Mouse (Mus musculus) kidney, postnatal 0 days (tissue): ENCODE measurements around the gene Tmcc1. TPM values are rescaled to one million over a fixed set of nuclear protein-coding genes. Genes with fewer than 3 reads are reported as not detected.
A peak's percentile ranks its signal among the peaks of the same experiment; 100 is the strongest.

Experiments
- ATAC-seq: fragments of 200-750 bp; cut with Nextera tagmentation; replicated peaks from 2 replicates; pipeline ENCODE4 v1.8.0; 2017; ENCODE audit warnings: low read depth, moderate number of reproducible peaks, moderate TSS enrichment, moderate library complexity; ENCODE audit not compliant: low FRiP score
- DNase-seq: peaks from one replicate; pipeline ENCODE4 v3.0.0-alpha.2; 2016; ENCODE audit warnings: low spot score
- H3K27ac ChIP-seq: fragments of 300-500 bp; sonication (generic); 2 replicates; pipeline ENCODE4 v1.5.1; 2014; ENCODE audit warnings: mild to moderate bottlenecking
- H3K27me3 ChIP-seq: fragments of 300-500 bp; sonication (generic); 2 replicates; pipeline ENCODE4 v1.6.1; 2014; ENCODE audit warnings: low read length, mixed read lengths; ENCODE audit not compliant: insufficient read depth
- H3K36me3 ChIP-seq: fragments of 300-500 bp; sonication (generic); 2 replicates; pipeline ENCODE4 v1.6.1; 2014; ENCODE audit warnings: low read length, mixed read lengths; ENCODE audit not compliant: insufficient read depth
- H3K4me1 ChIP-seq: fragments of 300-500 bp; sonication (generic); replicated peaks from 2 replicates; pipeline ENCODE4 v1.6.1; 2014; ENCODE audit warnings: antibody characterized with exemption, low read length, mixed read lengths; ENCODE audit not compliant: insufficient read depth
- H3K4me2 ChIP-seq: fragments of 300-500 bp; sonication (generic); 2 replicates; pipeline ENCODE4 v1.6.1; 2014; ENCODE audit warnings: mild to moderate bottlenecking, low read length, moderate library complexity, mixed read lengths
- H3K4me3 ChIP-seq: fragments of 300-500 bp; sonication (generic); replicated peaks from 2 replicates; pipeline ENCODE4 v1.5.1; 2014; ENCODE audit warnings: low read depth, low read length
- H3K9ac ChIP-seq: fragments of 300-500 bp; sonication (generic); 2 replicates; pipeline ENCODE4 v1.6.1; 2014; ENCODE audit warnings: low read depth, low read length
- H3K9me3 ChIP-seq: fragments of 300-500 bp; sonication (generic); replicated peaks from 2 replicates; pipeline ENCODE4 v1.6.1; 2016; ENCODE audit warnings: low read length, inconsistent platforms, mixed read lengths
- CTCF ChIP-seq: IDR thresholded peaks from 2 replicates; pipeline ENCODE4 v1.5.1; 2016; ENCODE audit warnings: antibody characterized with exemption, low read depth, mild to moderate bottlenecking, moderate library complexity
- WGBS: fragments of 180-500 bp; shearing (Covaris S2); extraction: QIAGEN DNeasy Blood & Tissue Kit; methylation state at CpG from one replicate; pipeline ENCODE4 v1.1.7; 2014; 5-methylcytosine and 5-hydroxymethylcytosine counted together
- polyA plus RNA-seq: library from polyadenylated mRNA; unstranded; fragments of >200 nt; fragmentation: Nextera tagmentation; extraction: Ambion mirVana; gene quantifications from 2 replicates; pipeline ENCODE4 v1.2.1, GENCODE M21; 2015

The Tmcc1 gene
- polyA plus RNA-seq, 1 experiment from 2014 or later: 6.9 TPM

DNA sequence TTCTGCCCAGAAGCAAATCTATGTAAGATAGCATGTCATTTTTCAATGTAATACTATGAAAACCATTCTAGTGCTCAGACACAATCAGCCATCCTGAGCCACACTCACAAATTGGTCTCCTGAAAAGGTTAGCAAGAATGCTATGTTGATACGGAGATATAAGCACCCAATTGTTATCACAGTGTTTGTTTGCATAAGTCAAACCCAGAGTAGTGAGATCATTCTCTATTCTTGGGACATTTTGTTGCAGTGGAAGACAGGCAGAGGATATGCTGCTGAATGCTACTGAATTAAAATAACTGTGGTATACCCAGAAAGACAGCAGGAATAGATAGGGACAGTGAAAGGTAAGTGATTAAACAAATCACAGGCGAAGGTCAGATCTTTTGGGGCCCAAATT lies 149.2 kb downstream of the Tmcc1 start:
- Histone ChIP-seq H3K27ac (no peak overlapping the region), H3K27me3 (no peaks in the 10 kb centered on the region), H3K4me3 (no peak overlapping the region), H3K9ac (no peak overlapping the region), H3K9me3 (0 out of 2 replicates have a peak, but pooled peaks cover 4% of the 10 kb centered on the region), H3K36me3 (no peaks in the 10 kb centered on the region), H3K4me2 (no peak overlapping the region), H3K4me1 (no peaks in the 10 kb centered on the region)
- DNase-seq (no peak), ATAC-seq (no peak)
- TF ChIP-seq CTCF: no peak
- 82% methylated on average over 2 of the region's 2 CpGs for WGBS

- 55% methylated on average over 2 of the region's 2 CpGs for WGBS
- no peak for TF ChIP-seq CTCF
- H3K9ac ChIP-seq: no peak overlapping the region
- H3K4me3 ChIP-seq: no peak overlapping the region
- H3K4me2 ChIP-seq: no peak overlapping the region
- ATAC-seq (no peak), DNase-seq (peak; percentile 45)
- no peaks in the 10 kb centered on the region for H3K4me1 ChIP-seq
- H3K27me3 ChIP-seq: no peaks in the 10 kb centered on the region
- H3K27ac ChIP-seq: no peak overlapping the region
- H3K36me3 ChIP-seq: no peaks in the 10 kb centered on the region
- 0 out of 2 replicates have a peak, but pooled peaks cover 4% of the 10 kb centered on the region for H3K9me3 ChIP-seq
Measured at GRCm38 (mm10) chr6:116038222-116038621, 155.1 kb downstream of the Tmcc1 start.

GRCm38 (mm10) chr6:116037281-116037831 lies 155.9 kb downstream of the Tmcc1 start:
- no peak for TF ChIP-seq CTCF
- 75% methylated on average over 5 of the region's 5 CpGs for WGBS
- no peak for DNase-seq
- no peaks in the 10 kb centered on the region for H3K36me3 ChIP-seq
- H3K4me1 ChIP-seq: no peaks in the 10 kb centered on the region
- no peaks in the 10 kb centered on the region for H3K9me3 ChIP-seq
- no peak overlapping the region for H3K9ac ChIP-seq
- no peaks in the 10 kb centered on the region for H3K27me3 ChIP-seq
- no peak overlapping the region for H3K27ac ChIP-seq
- H3K4me2 ChIP-seq: no peak overlapping the region
- no peak for ATAC-seq
- H3K4me3 ChIP-seq: no peak overlapping the region

- Histone ChIP-seq H3K27ac (no peak overlapping the region), H3K4me2 (no peak overlapping the region), H3K9ac (no peak overlapping the region), H3K9me3 (no peaks in the 10 kb centered on the region), H3K27me3 (no peaks in the 10 kb centered on the region), H3K4me1 (no peaks in the 10 kb centered on the region), H3K4me3 (no peak overlapping the region), H3K36me3 (no peaks in the 10 kb centered on the region)
- DNase-seq: no peak
- no peak for TF ChIP-seq CTCF
- ATAC-seq: no peak
- WGBS: 93% methylated on average over 2 of the region's 2 CpGs
Measured at GRCm38 (mm10) chr6:116036555-116036954, 156.7 kb downstream of the Tmcc1 start.

DNA sequence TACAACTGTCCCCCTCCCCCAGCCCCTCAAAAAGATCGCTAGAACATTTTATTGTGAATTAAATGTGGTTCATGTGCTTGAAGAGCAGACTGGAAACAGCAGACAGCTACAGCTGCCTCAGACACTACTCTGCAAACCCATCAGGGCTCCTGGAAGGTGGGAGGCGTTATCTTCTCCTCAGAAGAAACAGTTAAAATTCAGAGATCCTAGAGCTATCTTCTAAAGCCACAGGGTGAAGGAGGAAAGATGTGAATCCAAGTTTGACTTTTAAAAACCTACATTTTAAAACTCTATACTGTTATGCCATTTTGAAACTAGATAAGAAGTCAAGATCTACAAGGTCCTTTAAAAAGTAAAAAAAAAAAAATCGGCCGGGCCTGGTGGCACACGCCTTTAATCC lies 162.2 kb downstream of the Tmcc1 start:
- 88% methylated on average over 5 of the region's 5 CpGs for WGBS

DNA sequence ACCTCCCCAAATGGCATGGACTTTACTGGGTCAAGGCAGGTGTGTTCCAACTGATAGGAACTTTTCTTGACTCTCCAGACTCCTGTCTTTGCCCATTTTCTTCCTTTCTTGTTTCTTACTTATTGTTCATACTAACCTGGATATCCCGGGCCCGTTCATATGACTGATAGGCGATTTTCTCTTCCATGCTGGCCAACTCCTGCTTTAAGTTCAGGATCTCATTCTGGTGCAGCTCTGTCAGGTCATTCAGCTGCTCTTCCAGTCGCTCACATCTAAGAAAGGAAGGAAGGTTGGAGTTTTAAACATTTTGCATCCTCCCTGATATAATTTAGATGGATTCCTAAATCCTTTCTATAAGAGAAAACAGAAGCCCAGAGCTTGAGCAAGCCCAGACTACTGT lies 168.6 kb downstream of the Tmcc1 start:
- no peak overlapping the region for H3K9ac ChIP-seq
- TF ChIP-seq CTCF: no peak
- H3K27me3 ChIP-seq: no peaks in the 10 kb centered on the region
- ATAC-seq (no peak), DNase-seq (no peak)
- H3K36me3 ChIP-seq: peaks cover 21% of the 10 kb centered on the region
- no peak overlapping the region for H3K27ac ChIP-seq
- peaks cover 9% of the 10 kb centered on the region for H3K9me3 ChIP-seq
- H3K4me1 ChIP-seq: no peaks in the 10 kb centered on the region
- H3K4me2 ChIP-seq: no peak overlapping the region
- H3K4me3 ChIP-seq: no peak overlapping the region
- WGBS: 88% methylated on average over 4 of the region's 4 CpGs

More for the DNA sequence above, 162.2 kb downstream of the Tmcc1 start:
- no peak for TF ChIP-seq CTCF
- Histone ChIP-seq H3K9ac (no peak overlapping the region), H3K36me3 (no peaks in the 10 kb centered on the region), H3K4me2 (no peak overlapping the region), H3K4me3 (no peak overlapping the region), H3K9me3 (no peaks in the 10 kb centered on the region), H3K4me1 (no peaks in the 10 kb centered on the region), H3K27ac (no peak overlapping the region), H3K27me3 (no peaks in the 10 kb centered on the region)
- no peak for ATAC-seq
- no peak for DNase-seq

DNA sequence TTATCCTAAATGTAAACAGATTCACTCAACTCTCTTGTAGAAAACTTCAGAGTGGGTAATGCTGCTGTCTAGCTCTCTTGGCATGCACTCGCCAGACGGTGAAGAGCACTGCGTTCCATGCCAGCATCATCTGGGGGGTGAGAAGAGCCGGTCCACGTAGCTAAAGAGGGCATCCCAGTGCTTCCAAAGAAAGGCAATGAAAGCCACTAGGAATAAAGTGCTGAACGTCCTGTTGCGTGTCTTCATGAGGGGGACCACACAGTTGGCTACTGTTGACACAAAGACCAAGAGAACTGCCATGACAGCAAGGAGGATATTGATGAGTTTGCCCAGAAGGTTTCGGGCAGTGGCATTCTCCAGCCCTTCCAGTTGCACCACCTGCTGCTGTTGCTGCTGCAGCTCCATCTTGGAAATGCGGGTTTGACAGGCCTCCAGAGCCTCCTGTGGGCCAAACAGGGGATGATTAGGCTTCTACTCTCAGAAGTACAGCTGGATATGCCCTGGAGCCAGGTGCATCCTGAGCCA lies 171.3 kb downstream of the Tmcc1 start:
- 88% methylated on average over 9 of the region's 9 CpGs for WGBS
- H3K9me3 ChIP-seq: peaks cover 9% of the 10 kb centered on the region
- no peak overlapping the region for H3K4me2 ChIP-seq
- no peak overlapping the region for H3K4me3 ChIP-seq
- TF ChIP-seq CTCF: no peak
- H3K27me3 ChIP-seq: no peaks in the 10 kb centered on the region
- no peaks in the 10 kb centered on the region for H3K4me1 ChIP-seq
- ATAC-seq: no peak
- no peak for DNase-seq
- H3K27ac ChIP-seq: no peak overlapping the region
- peaks cover 21% of the 10 kb centered on the region for H3K36me3 ChIP-seq
- no peak overlapping the region for H3K9ac ChIP-seq
